Mouse (Mus musculus) lung, postnatal 0 days (tissue): ENCODE data around the gene Slc24a3.

Experiments used
- CTCF ChIP-seq: IDR thresholded peaks from 2 replicates; pipeline ENCODE4 v1.5.1; 2016; ENCODE audit warnings: antibody characterized with exemption, mild to moderate bottlenecking
- EP300 ChIP-seq: IDR thresholded peaks from 2 replicates; pipeline ENCODE4 v1.6.1; 2016; ENCODE audit warnings: antibody characterized with exemption, mild to moderate bottlenecking, control low read depth

DNA sequence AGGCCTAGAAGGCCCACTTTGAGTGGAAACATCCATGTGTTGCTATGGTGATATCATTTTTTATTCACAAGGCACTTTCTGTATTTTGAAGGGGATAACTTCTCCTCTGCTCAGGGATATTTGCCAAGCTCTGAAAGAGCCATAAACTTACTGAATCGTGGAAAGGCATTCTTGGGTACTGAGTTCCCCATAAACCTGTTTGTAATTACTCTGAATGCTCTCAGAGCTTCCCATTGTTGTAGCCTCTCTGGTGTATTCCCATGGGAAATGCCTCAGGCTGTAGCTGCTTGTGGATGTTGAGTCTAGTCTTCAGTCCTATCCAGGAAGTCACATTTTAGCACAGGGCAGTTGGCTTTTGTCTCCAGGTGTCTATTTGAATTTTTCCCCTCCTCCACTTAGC lies 125.3 kb downstream of the Slc24a3 start:
- TF ChIP-seq CTCF, result no peak
- no peak for TF ChIP-seq EP300
